Mouse (Mus musculus) E14TG2a.4 (cell line): ENCODE measurements around the gene Kcnk7.

Experiments used
- H3K27me3 ChIP-seq: 2 replicates; pipeline ENCODE4 v1.6.1; 2014; ENCODE audit warnings: low read length, control low read depth; ENCODE audit not compliant: insufficient read depth
- H3K36me3 ChIP-seq: 2 replicates; pipeline ENCODE4 v1.6.1; 2014; ENCODE audit warnings: low read length, control low read depth; ENCODE audit not compliant: insufficient read depth
- H3K4me1 ChIP-seq: replicated peaks from 2 replicates; pipeline ENCODE4 v1.6.1; 2014; ENCODE audit warnings: low read depth, low read length, control low read depth
- H3K4me3 ChIP-seq: replicated peaks from 2 replicates; pipeline ENCODE4 v1.5.1; 2014; ENCODE audit warnings: mild to moderate bottlenecking, low read length
- H3K9me3 ChIP-seq: 2 replicates; pipeline ENCODE4 v1.6.1; 2014; ENCODE audit warnings: low read length, control low read depth
- CTCF ChIP-seq: conservative IDR thresholded peaks from 2 replicates; pipeline ENCODE4 v1.5.1; 2014; ENCODE audit warnings: low read length
- NANOG ChIP-seq: IDR thresholded peaks from 2 replicates; pipeline ENCODE4 v1.6.1; 2014; ENCODE audit warnings: borderline replicate concordance, low read length, mixed read lengths
- POU5F1 ChIP-seq: IDR thresholded peaks from 2 replicates; pipeline ENCODE4 v1.6.1; 2014; ENCODE audit warnings: low read length, borderline replicate concordance

The Kcnk7 gene

DNA sequence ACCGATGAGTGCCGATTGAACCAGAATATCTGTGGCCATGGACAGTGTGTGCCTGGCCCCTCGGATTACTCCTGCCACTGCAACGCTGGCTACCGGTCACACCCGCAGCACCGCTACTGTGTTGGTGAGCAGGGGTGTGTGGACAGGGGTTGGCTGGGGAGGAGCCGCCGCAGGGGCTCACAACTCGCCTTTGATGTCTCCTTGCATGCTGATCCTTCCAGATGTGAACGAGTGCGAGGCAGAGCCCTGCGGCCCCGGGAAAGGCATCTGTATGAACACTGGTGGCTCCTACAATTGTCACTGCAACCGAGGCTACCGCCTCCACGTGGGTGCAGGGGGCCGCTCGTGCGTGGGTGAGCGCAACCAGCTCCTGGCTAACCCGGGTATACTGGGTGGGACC lies 46.8 kb downstream of the Kcnk7 start:
- peaks cover 38% of the 10 kb centered on the region for H3K4me1 ChIP-seq

DNA sequence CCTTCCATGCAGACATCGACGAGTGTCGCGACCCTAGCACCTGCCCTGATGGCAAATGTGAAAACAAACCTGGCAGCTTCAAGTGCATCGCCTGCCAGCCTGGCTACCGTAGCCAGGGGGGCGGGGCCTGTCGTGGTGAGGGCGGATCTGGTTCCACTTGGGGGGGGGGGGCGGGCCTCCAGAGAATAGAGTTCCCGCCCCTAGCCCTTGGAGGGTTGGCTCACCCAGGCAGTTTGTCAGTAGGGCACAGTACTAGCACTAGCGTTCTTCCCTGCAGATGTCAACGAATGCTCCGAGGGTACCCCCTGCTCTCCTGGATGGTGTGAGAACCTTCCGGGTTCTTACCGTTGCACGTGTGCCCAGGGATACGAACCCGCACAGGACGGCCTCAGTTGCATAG lies 47.6 kb downstream of the Kcnk7 start:
- H3K4me1 ChIP-seq: peaks cover 37% of the 10 kb centered on the region
- H3K9me3 ChIP-seq: no peaks in the 10 kb centered on the region
- TF ChIP-seq POU5F1 (no peak), NANOG (no peak), CTCF (no peak)
- H3K36me3 ChIP-seq: no peaks in the 10 kb centered on the region
- H3K27me3 ChIP-seq: peaks cover 92% of the 10 kb centered on the region
- peak overlapping the region; percentile 62 for H3K4me3 ChIP-seq

More for the DNA sequence above, 46.8 kb downstream of the Kcnk7 start:
- Histone ChIP-seq H3K36me3 (no peaks in the 10 kb centered on the region), H3K4me3 (peak overlapping the region; percentile 62), H3K27me3 (peaks cover 90% of the 10 kb centered on the region), H3K9me3 (no peaks in the 10 kb centered on the region)
- TF ChIP-seq NANOG (no peak), POU5F1 (no peak), CTCF (no peak)

DNA sequence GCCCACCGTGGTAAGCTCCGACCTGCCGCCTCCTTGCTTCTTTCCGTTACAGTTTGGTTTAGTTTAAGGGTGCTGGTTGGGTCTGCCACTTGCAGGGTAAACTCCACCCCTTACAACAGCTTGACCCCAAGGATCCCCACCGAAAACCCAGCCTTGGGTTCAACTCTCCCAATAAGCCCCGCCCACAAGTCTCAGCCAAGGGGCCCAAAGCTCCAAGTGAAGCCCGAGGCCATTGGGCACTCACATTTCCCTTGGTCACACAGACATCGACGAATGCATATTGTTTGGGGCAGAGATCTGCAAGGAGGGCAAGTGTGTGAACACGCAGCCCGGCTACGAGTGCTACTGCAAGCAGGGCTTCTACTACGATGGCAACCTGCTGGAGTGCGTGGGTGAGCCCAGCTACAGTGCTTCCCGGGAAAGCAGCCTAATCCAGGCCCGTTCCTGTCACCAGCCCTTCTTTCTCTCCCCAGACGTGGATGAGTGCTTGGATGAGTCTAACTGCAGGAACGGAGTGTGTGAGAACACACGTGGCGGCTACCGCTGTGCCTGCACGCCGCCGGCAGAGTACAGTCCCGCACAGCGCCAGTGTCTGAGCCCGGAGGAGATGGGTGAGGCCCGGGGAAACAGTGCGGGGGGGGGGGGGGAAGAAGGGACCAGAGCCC lies 52.3 kb downstream of the Kcnk7 start:
- Histone ChIP-seq H3K27me3 (peaks cover 75% of the 10 kb centered on the region), H3K4me1 (peaks cover 45% of the 10 kb centered on the region), H3K9me3 (no peaks in the 10 kb centered on the region), H3K36me3 (peaks cover 41% of the 10 kb centered on the region), H3K4me3 (peak overlapping the region; percentile 77)
- TF ChIP-seq NANOG: no peak
